Mouse (Mus musculus): ENCODE data around the gene Prpsap1. TPM values are rescaled to one million over a fixed set of nuclear protein-coding genes. Genes with fewer than 3 reads are reported as not detected.

Gene Prpsap1
- polyA plus RNA-seq, 1 experiment from 2014 or later: 227 TPM

GRCm38 (mm10) chr11:116446308-116446887, 47.6 kb downstream of the Prpsap1 start:
- Histone ChIP-seq H3K36me3 (no peaks in the 10 kb centered on the region), H3K4me3 (no peak overlapping the region), H3K9me3 (replicated peaks) (peaks cover 16% of the 10 kb centered on the region; the same call in 1 of the 2 replicates), H3K4me1 (peaks cover 48% of the 10 kb centered on the region), H3K27ac (replicated peaks) (no peak overlapping the region), H3K27me3 (ENCODE audit: low read depth, poor library complexity, severe bottlenecking) (peaks cover 23% of the 10 kb centered on the region)
- DNase-seq (ENCODE audit: low spot score): no peak
- WGBS: 17% methylated on average over 19 of the region's 19 CpGs

DNA sequence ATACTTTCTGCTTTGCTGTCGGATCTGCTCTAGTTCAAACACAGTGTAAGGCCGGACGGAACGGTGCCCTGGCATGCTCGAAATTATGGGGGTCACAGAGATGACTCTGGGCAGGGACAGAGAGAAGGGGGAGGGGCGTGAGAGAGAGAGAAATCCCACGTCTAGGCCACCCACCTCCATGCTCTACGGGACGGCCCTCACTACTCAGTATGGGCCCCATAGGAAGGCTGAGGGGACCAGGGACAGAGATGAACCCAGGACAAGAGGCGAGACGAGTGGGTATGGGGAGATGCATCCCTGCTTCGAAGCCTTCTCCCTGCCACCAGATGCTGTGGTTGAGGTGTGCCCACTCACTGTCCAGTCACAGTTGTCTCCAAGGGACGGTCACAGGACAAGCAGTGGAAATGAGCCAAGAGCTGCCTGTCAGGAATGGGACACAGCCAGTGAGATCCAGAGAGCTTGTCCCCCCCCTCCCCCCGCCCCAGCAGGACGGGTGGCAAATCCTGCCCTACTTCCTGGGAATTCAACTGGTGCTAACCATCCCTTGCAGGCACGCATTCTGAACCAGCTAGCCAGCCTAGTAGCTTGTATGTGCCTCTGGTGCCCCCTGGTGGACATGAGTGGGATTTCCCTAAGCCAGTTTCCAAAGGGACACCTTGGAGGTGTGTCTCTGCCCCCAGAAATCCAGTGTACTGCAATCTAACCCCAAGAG, 48.2 kb downstream of the Prpsap1 start:
- Histone ChIP-seq H3K36me3 (peaks cover 2% of the 10 kb centered on the region; the same call in 1 of the 2 replicates), H3K4me3 (peak overlapping the region; percentile 18), H3K27ac (replicated peaks) (peak overlapping the region; percentile 18; the same call in 1 of the 2 replicates), H3K9me3 (replicated peaks) (peaks cover 12% of the 10 kb centered on the region; the same call in 1 of the 2 replicates), H3K27me3 (ENCODE audit: low read depth, poor library complexity, severe bottlenecking) (peaks cover 23% of the 10 kb centered on the region), H3K4me1 (peaks cover 51% of the 10 kb centered on the region)
- WGBS: 36% methylated on average over 16 of the region's 16 CpGs
- DNase-seq (ENCODE audit: low spot score): peak; percentile 93

DNA sequence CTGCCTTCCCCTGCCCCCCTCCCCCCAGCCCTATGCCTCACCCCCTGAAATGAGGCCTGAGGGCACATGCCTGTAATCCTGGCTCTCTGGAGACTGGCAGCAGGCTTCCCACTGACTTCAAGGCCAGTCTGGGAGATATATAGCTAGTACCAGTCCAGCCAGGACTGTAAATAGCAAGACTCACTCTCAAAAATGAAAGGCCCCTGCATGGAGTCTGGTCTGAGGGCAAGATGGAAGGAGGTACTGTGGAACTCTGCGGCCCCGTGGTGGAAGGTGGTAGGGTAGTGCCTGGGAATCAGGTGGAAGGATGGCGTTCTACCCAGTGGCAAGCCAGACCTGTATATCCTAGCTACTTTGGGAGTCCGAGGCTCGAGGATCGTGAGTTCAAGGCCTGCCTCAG, 50.1 kb downstream of the Prpsap1 start:
- H3K4me3 ChIP-seq: no peak overlapping the region
- peaks cover 23% of the 10 kb centered on the region for H3K27me3 ChIP-seq (ENCODE audit: low read depth, poor library complexity, severe bottlenecking)
- peak overlapping the region; percentile 28; the same call in 1 of the 2 replicates for H3K27ac ChIP-seq (replicated peaks)
- peaks cover 19% of the 10 kb centered on the region for H3K36me3 ChIP-seq
- H3K9me3 ChIP-seq (replicated peaks): no peaks in the 10 kb centered on the region
- 90% methylated on average over 6 of the region's 6 CpGs for WGBS
- DNase-seq (ENCODE audit: low spot score): no peak
- peaks cover 51% of the 10 kb centered on the region for H3K4me1 ChIP-seq

DNA sequence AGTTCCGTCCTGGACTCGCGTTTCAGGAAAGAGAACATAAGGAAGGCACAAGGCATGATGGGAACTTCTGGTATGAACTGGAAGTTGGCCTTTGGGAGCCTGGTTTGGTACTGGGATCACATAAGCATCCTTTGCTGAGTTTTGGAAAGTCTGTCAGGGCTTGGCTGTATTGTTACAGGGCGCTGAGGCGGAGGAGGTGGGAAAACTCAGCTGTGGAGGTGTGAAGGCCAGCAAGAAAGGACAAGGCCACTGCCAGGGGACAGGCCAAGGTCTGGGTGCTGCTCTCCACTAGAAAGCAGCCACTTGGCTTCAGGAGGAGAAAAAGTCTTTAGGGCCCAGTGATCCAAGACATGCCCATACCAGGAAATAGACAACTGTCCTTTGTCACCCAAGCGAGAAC, 50.7 kb downstream of the Prpsap1 start:
- H3K4me3 ChIP-seq: no peak overlapping the region

GRCm38 (mm10) chr11:116442867-116443177, 51.2 kb downstream of the Prpsap1 start:
- Histone ChIP-seq H3K4me3 (no peak overlapping the region), H3K9me3 (replicated peaks) (no peaks in the 10 kb centered on the region), H3K4me1 (peaks cover 45% of the 10 kb centered on the region), H3K27me3 (ENCODE audit: low read depth, poor library complexity, severe bottlenecking) (peaks cover 18% of the 10 kb centered on the region), H3K27ac (replicated peaks) (0 out of 2 replicates have a peak overlapping the region, but pooled peaks have one; percentile 14), H3K36me3 (peaks cover 24% of the 10 kb centered on the region)
- no peak for DNase-seq (ENCODE audit: low spot score)
- WGBS: 81% methylated on average over 6 of the region's 6 CpGs

More for the DNA sequence above, 50.7 kb downstream of the Prpsap1 start:
- H3K27ac ChIP-seq (replicated peaks): 0 out of 2 replicates have a peak overlapping the region, but pooled peaks have one; percentile 28
- 86% methylated on average over 6 of the region's 6 CpGs for WGBS
- peaks cover 23% of the 10 kb centered on the region for H3K27me3 ChIP-seq (ENCODE audit: low read depth, poor library complexity, severe bottlenecking)
- H3K9me3 ChIP-seq (replicated peaks): no peaks in the 10 kb centered on the region
- no peak for DNase-seq (ENCODE audit: low spot score)
- H3K36me3 ChIP-seq: peaks cover 21% of the 10 kb centered on the region
- peaks cover 49% of the 10 kb centered on the region for H3K4me1 ChIP-seq

DNA sequence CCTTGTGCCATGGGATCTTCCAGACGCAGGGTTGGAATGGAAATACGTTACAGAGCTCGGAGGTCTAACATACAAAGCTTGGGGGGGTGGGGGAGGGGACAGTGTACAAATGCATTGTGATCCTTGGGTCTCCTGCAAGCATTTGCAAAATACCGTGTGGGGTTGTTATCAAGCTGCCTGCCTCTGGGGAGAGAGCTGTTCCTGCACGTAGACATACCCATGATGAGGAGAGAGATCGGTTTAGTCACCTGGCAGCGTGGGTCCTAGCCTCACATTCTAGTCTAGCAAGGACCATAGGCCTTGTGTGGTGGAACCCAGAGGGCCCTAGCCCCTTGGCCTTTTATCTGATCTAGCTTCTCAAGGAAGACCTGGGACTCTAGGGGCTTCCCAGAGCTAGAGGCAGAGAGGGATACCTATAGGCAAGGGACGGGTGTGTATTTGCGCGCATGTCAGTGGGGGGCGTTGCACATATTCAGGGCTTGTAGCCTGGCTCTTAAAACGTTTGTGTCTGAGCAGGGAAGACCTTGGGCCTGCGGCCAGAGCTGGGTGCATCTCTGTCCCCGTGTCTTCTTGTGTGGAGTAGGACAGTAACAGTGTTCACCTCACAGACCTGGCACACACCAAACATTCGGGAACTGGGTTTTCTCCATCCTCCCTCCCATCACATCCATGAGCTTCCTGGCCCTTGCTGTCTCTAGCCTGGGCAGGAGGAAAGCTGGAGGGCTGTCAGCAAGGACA, 51.7 kb downstream of the Prpsap1 start:
- Histone ChIP-seq H3K27me3 (ENCODE audit: low read depth, poor library complexity, severe bottlenecking) (peaks cover 13% of the 10 kb centered on the region), H3K36me3 (peaks cover 29% of the 10 kb centered on the region), H3K4me1 (peaks cover 50% of the 10 kb centered on the region), H3K27ac (replicated peaks) (0 out of 2 replicates have a peak overlapping the region, but pooled peaks have one; percentile 14), H3K4me3 (no peak overlapping the region), H3K9me3 (replicated peaks) (no peaks in the 10 kb centered on the region)
- DNase-seq (ENCODE audit: low spot score): no peak
- 84% methylated on average over 15 of the region's 15 CpGs for WGBS

- Histone ChIP-seq H3K4me3 (no peak overlapping the region), H3K27ac (replicated peaks) (no peak overlapping the region; the same call in 1 of the 2 replicates), H3K4me1 (peaks cover 58% of the 10 kb centered on the region), H3K36me3 (peaks cover 46% of the 10 kb centered on the region), H3K27me3 (ENCODE audit: low read depth, poor library complexity, severe bottlenecking) (no peaks in the 10 kb centered on the region), H3K9me3 (replicated peaks) (no peaks in the 10 kb centered on the region)
- no peak for DNase-seq (ENCODE audit: low spot score)
- 89% methylated on average over 7 of the region's 7 CpGs for WGBS
These were observed 53.5 kb downstream of the Prpsap1 start for GRCm38 (mm10) chr11:116440408-116441068.

DNA sequence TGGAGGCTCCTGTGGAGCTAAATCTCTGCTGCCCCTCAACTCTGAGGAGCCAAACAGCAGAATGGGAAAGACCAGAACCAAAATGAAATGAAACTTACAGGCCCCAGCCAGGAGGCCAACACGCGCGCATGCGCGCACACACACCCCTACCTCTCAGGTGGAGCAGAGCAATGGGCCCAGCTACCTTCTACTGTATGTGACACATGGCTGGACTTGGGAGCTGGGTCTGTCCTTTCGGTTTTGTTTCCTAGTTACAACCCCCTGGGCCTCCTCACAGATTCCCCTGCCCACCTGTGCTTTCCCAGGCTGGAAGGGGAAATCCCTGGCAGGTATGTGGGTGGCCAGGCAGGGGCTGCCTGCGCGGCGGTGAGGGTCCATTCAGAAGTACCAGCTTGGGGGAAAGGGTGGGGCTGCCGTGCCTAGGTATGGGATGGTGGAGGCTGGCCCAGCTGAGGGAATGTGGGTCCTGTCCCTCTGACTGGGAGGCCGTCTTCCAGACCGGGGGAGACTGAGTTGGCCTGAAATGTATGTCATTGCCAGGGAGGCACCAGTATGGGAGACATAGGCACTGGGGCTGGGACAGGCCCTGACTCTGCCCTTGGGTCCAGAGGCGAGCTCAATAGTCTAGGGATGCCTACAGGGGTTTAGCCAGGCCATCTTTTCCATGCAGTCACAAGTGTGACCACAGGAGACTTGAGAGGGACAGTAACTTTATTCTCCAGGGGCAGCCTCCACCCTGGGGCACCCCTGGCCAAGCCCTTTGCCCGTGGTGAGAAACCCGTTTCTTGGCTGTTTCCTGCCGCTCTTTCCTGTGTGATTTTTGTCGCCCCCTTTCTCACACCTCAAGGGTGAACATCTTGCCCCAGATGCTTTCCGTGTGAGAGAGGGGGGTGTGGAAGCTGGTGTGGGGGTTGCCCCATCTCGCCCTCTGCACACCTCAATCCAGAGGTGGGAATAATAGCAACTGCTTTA, 54.4 kb downstream of the Prpsap1 start:
- Histone ChIP-seq H3K4me3 (no peak overlapping the region), H3K36me3 (peaks cover 49% of the 10 kb centered on the region), H3K27ac (replicated peaks) (no peak overlapping the region), H3K4me1 (peaks cover 55% of the 10 kb centered on the region), H3K27me3 (ENCODE audit: low read depth, poor library complexity, severe bottlenecking) (no peaks in the 10 kb centered on the region), H3K9me3 (replicated peaks) (no peaks in the 10 kb centered on the region)
- DNase-seq (ENCODE audit: low spot score): no peak
- 87% methylated on average over 19 of the region's 19 CpGs for WGBS

- peaks cover under 1% of the 10 kb centered on the region; the same call in 1 of the 2 replicates for H3K27me3 ChIP-seq (ENCODE audit: low read depth, poor library complexity, severe bottlenecking)
- peak overlapping the region; percentile 61; the same call in 1 of the 2 replicates for H3K27ac ChIP-seq (replicated peaks)
- no peak for DNase-seq (ENCODE audit: low spot score)
- peak overlapping the region; percentile 95; the same call in 1 of the 2 replicates for H3K4me3 ChIP-seq
- H3K9me3 ChIP-seq (replicated peaks): no peaks in the 10 kb centered on the region
- peaks cover 49% of the 10 kb centered on the region for H3K36me3 ChIP-seq
- peaks cover 47% of the 10 kb centered on the region for H3K4me1 ChIP-seq
- WGBS: 86% methylated on average over 11 of the region's 11 CpGs
These were observed 56.5 kb downstream of the Prpsap1 start for GRCm38 (mm10) chr11:116437541-116437940.

- Histone ChIP-seq H3K4me1 (peaks cover 48% of the 10 kb centered on the region), H3K27me3 (ENCODE audit: low read depth, poor library complexity, severe bottlenecking) (peaks cover 8% of the 10 kb centered on the region; the same call in 1 of the 2 replicates), H3K4me3 (peak overlapping the region; percentile 95; the same call in 1 of the 2 replicates), H3K36me3 (peaks cover 49% of the 10 kb centered on the region), H3K9me3 (replicated peaks) (no peaks in the 10 kb centered on the region), H3K27ac (replicated peaks) (peak overlapping the region; percentile 61)
- 71% methylated on average over 4 of the region's 4 CpGs for WGBS
- no peak for DNase-seq (ENCODE audit: low spot score)
These were observed 57.2 kb downstream of the Prpsap1 start for GRCm38 (mm10) chr11:116436725-116437331.
